Mouse (Mus musculus) kidney, embryonic 15.5 days (tissue): ENCODE results near the gene Iqgap2. TPM values are rescaled to one million over a fixed set of nuclear protein-coding genes. Genes with fewer than 3 reads are reported as not detected.

ENCODE experiments used
- polyA plus RNA-seq: library from polyadenylated mRNA; unstranded; fragments of >200 nt; fragmentation: Nextera tagmentation; extraction: Ambion mirVana; gene quantifications from 2 replicates; pipeline ENCODE4 v1.2.1, GENCODE M21; 2015

Gene Iqgap2
- polyA plus RNA-seq, 1 experiment from 2014 or later = 10.1 TPM

Other genes with a start within 250 kb of the Iqgap2 start
- 0.30 and 0.52 TPM in 2 replicates for gene F2rl2, start 195.1 kb downstream of the Iqgap2 start, polyA plus RNA-seq
- 21.8 and 23.9 TPM in 2 replicates for gene Gm20075, start 189.5 kb upstream of the Iqgap2 start, polyA plus RNA-seq
- not detected in 2 replicates for gene Gm17190, start 190.1 kb upstream of the Iqgap2 start, polyA plus RNA-seq
- gene Sv2c, start 240.7 kb upstream of the Iqgap2 start, polyA plus RNA-seq = 0.90 and 1.4 TPM in 2 replicates